Mouse (Mus musculus): ENCODE measurements around the gene Mxra8. TPM values are rescaled to one million over a fixed set of nuclear protein-coding genes. Genes with fewer than 3 reads are reported as not detected.

Mxra8 gene
- polyA plus RNA-seq, 1 experiment from 2014 or later = 72.7 TPM

- peak; percentile 11; the same call in 1 of the 2 replicates for ATAC-seq (replicated peaks; ENCODE audit: insufficient number of reproducible peaks, insufficient read depth, low FRiP score, low read depth)
- H3K4me1 ChIP-seq (replicated peaks) = peaks cover 60% of the 10 kb centered on the region
- peaks cover 8% of the 10 kb centered on the region; the same call in 1 of the 2 replicates for H3K36me3 ChIP-seq
- 47% methylated on average over 11 of the region's 11 CpGs for WGBS
- peak overlapping the region; percentile 85 for H3K27ac ChIP-seq
- H3K9ac ChIP-seq = no peak overlapping the region
- no peaks in the 10 kb centered on the region for H3K9me3 ChIP-seq (replicated peaks)
- peaks cover 5% of the 10 kb centered on the region; the same call in 1 of the 2 replicates for H3K27me3 ChIP-seq
- peak overlapping the region; percentile 21; the same call in 1 of the 2 replicates for H3K4me2 ChIP-seq
- no peak overlapping the region for H3K4me3 ChIP-seq
These were observed 2.0 kb upstream of the Mxra8 start for GRCm38 (mm10) chr4:155837404-155838010.

GRCm38 (mm10) chr4:155838187-155839153 is 1.0 kb upstream of the Mxra8 start:
- Histone ChIP-seq H3K36me3 (peaks cover 2% of the 10 kb centered on the region; the same call in 1 of the 2 replicates), H3K4me1 (replicated peaks) (peaks cover 51% of the 10 kb centered on the region), H3K27ac (peak overlapping the region; percentile 85), H3K4me3 (peak overlapping the region; percentile 53; the same call in 1 of the 2 replicates), H3K9ac (no peak overlapping the region), H3K9me3 (replicated peaks) (no peaks in the 10 kb centered on the region), H3K27me3 (peaks cover 5% of the 10 kb centered on the region; the same call in 1 of the 2 replicates), H3K4me2 (peak overlapping the region; percentile 85; the same call in 1 of the 2 replicates)
- no peak for ATAC-seq (replicated peaks; ENCODE audit: insufficient number of reproducible peaks, insufficient read depth, low FRiP score, low read depth)
- WGBS = 36% methylated on average over 8 of the region's 8 CpGs

GRCm38 (mm10) chr4:155840076-155841002 is 859 bp downstream of the Mxra8 start:
- Histone ChIP-seq H3K4me2 (peak overlapping the region; percentile 85), H3K4me3 (peak overlapping the region; percentile 53), H3K27ac (peak overlapping the region; percentile 85), H3K9me3 (replicated peaks) (no peaks in the 10 kb centered on the region), H3K27me3 (peaks cover 5% of the 10 kb centered on the region; the same call in 1 of the 2 replicates), H3K9ac (peak overlapping the region; percentile 62), H3K4me1 (replicated peaks) (peaks cover 42% of the 10 kb centered on the region), H3K36me3 (peaks cover 2% of the 10 kb centered on the region; the same call in 1 of the 2 replicates)
- ATAC-seq (replicated peaks; ENCODE audit: insufficient number of reproducible peaks, insufficient read depth, low FRiP score, low read depth) = 0 out of 2 replicates have a peak, but pooled peaks have one; percentile 1
- WGBS = 13% methylated on average over 8 of the region's 8 CpGs

GRCm38 (mm10) chr4:155841003-155841454 is 1.5 kb downstream of the Mxra8 start:
- under 1% methylated on average over 30 of the region's 32 CpGs for WGBS
- H3K4me2 ChIP-seq = peak overlapping the region; percentile 85
- peaks cover 2% of the 10 kb centered on the region; the same call in 1 of the 2 replicates for H3K36me3 ChIP-seq
- H3K4me1 ChIP-seq (replicated peaks) = peaks cover 42% of the 10 kb centered on the region
- peak overlapping the region; percentile 62 for H3K9ac ChIP-seq
- ATAC-seq (replicated peaks; ENCODE audit: insufficient number of reproducible peaks, insufficient read depth, low FRiP score, low read depth) = peak; percentile 32
- H3K9me3 ChIP-seq (replicated peaks) = no peaks in the 10 kb centered on the region
- peak overlapping the region; percentile 10 for H3K27ac ChIP-seq
- peaks cover 5% of the 10 kb centered on the region; the same call in 1 of the 2 replicates for H3K27me3 ChIP-seq
- H3K4me3 ChIP-seq = peak overlapping the region; percentile 53

GRCm38 (mm10) chr4:155841651-155842270 is 2.3 kb downstream of the Mxra8 start:
- H3K9me3 ChIP-seq (replicated peaks) = no peaks in the 10 kb centered on the region
- peaks cover 2% of the 10 kb centered on the region; the same call in 1 of the 2 replicates for H3K36me3 ChIP-seq
- peaks cover 5% of the 10 kb centered on the region; the same call in 1 of the 2 replicates for H3K27me3 ChIP-seq
- peaks cover 47% of the 10 kb centered on the region for H3K4me1 ChIP-seq (replicated peaks)
- 51% methylated on average over 38 of the region's 38 CpGs for WGBS
- no peak for ATAC-seq (replicated peaks; ENCODE audit: insufficient number of reproducible peaks, insufficient read depth, low FRiP score, low read depth)
- peak overlapping the region; percentile 85 for H3K4me2 ChIP-seq
- no peak overlapping the region; the same call in 1 of the 2 replicates for H3K9ac ChIP-seq
- H3K27ac ChIP-seq = no peak overlapping the region
- peak overlapping the region; percentile 53 for H3K4me3 ChIP-seq

GRCm38 (mm10) chr4:155843231-155843630 is 3.8 kb downstream of the Mxra8 start:
- H3K36me3 ChIP-seq = peaks cover 2% of the 10 kb centered on the region; the same call in 1 of the 2 replicates

GRCm38 (mm10) chr4:155846871-155847578 is 7.5 kb downstream of the Mxra8 start, which contains the start of gene Dvl1:
Dvl1 (plus strand) TSS chr4:155847402.
- peaks cover 32% of the 10 kb centered on the region for H3K4me1 ChIP-seq (replicated peaks)
- peak; percentile 93 for ATAC-seq (replicated peaks; ENCODE audit: insufficient number of reproducible peaks, insufficient read depth, low FRiP score, low read depth)
- H3K27ac ChIP-seq = peak within 1 kb of the TSS; percentile 63
- H3K36me3 ChIP-seq = peaks cover 2% of the 10 kb centered on the region; the same call in 1 of the 2 replicates
- no peaks in the 10 kb centered on the region for H3K9me3 ChIP-seq (replicated peaks)
- H3K4me2 ChIP-seq = peak within 1 kb of the TSS; percentile 88
- H3K9ac ChIP-seq = peak within 1 kb of the TSS; percentile 83
- H3K4me3 ChIP-seq = peak within 1 kb of the TSS; percentile 81
- H3K27me3 ChIP-seq = no peaks in the 10 kb centered on the region
- 2% methylated on average over 64 of the region's 65 CpGs for WGBS

More at GRCm38 (mm10) chr4:155843231-155843630, 3.8 kb downstream of the Mxra8 start:
- H3K9me3 ChIP-seq (replicated peaks) = no peaks in the 10 kb centered on the region
- H3K9ac ChIP-seq = no peak overlapping the region
- ATAC-seq (replicated peaks; ENCODE audit: insufficient number of reproducible peaks, insufficient read depth, low FRiP score, low read depth) = no peak
- 87% methylated on average over 5 of the region's 5 CpGs for WGBS
- no peak overlapping the region for H3K4me3 ChIP-seq
- no peak overlapping the region for H3K4me2 ChIP-seq
- H3K27me3 ChIP-seq = peaks cover 5% of the 10 kb centered on the region; the same call in 1 of the 2 replicates
- H3K27ac ChIP-seq = no peak overlapping the region
- peaks cover 45% of the 10 kb centered on the region for H3K4me1 ChIP-seq (replicated peaks)

DNA sequence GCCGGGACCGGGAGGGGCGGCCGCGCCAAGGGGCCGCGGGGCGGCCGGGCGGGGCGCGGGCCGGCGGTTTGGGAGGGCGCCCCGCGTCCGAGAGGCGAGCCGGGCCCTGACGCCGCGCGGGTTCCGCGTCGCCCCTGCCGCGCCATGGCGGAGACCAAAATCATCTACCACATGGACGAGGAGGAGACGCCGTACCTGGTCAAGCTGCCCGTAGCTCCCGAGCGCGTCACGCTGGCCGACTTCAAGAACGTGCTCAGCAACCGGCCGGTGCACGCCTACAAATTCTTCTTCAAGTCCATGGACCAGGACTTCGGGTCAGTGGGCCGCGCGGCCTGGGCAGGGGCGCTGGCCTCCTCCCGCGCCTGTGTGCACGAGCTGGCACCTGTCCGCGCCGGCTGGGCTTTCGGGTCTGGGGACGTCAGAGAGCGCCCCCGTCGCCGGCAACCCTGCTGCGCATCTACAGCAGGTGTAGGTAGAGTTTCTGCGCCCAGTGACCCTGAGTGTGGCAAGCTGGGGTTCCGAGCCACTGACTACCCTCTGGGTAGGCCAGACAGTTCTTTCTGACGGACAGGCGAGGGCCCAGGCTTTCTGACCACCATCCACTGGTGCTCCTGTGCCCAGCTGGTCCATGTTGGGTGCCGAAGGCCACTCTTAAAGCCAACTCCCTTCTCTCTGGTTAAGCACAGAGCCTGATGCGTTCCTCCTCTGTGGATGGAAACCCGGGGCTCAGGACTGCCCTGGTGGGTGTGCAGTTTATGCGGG is 8.3 kb downstream of the Mxra8 start:
- WGBS = 2% methylated on average over 61 of the region's 69 CpGs
- peak overlapping the region; percentile 88 for H3K4me2 ChIP-seq
- peak overlapping the region; percentile 83 for H3K9ac ChIP-seq
- H3K4me1 ChIP-seq (replicated peaks) = peaks cover 32% of the 10 kb centered on the region
- ATAC-seq (replicated peaks; ENCODE audit: insufficient number of reproducible peaks, insufficient read depth, low FRiP score, low read depth) = no peak; the same call in none of the 2 replicates
- peak overlapping the region; percentile 63 for H3K27ac ChIP-seq
- H3K27me3 ChIP-seq = no peaks in the 10 kb centered on the region
- no peaks in the 10 kb centered on the region; the same call in 1 of the 2 replicates for H3K36me3 ChIP-seq
- peak overlapping the region; percentile 81 for H3K4me3 ChIP-seq
- H3K9me3 ChIP-seq (replicated peaks) = no peaks in the 10 kb centered on the region
